Mouse (Mus musculus): ENCODE measurements around the gene Rpain. TPM values are rescaled to one million over a fixed set of nuclear protein-coding genes. Genes with fewer than 3 reads are reported as not detected.

Gene Rpain
- polyA plus RNA-seq, 1 experiment from 2014 or later, result 69.7 TPM

DNA sequence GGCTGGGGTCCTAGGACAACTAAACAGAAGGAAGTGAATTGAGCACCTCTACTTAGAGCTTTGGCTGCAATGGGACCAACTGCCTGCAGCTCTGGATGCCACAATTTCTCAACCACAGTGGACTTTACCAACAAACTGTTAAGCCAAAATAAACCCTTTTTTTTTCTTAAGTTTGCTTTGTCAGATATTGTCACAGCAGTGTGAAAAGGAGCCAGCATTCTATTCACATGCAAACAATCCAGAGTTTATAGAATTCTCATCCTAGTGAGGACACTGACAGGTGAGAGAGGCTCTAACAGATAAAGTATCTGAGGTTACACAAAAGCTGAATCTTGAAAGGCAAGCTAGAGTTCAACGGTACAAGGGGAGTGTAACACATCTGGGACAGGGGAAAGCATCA lies 47.0 kb downstream of the Rpain start:
- peaks cover 22% of the 10 kb centered on the region for H3K36me3 ChIP-seq (ENCODE audit: insufficient read depth)
- H3K4me2 ChIP-seq, result no peak overlapping the region
- H3K9ac ChIP-seq, result no peak overlapping the region
- no peak overlapping the region for H3K27ac ChIP-seq (ENCODE audit: low read depth)
- H3K27me3 ChIP-seq (ENCODE audit: insufficient read depth, low read length), result no peaks in the 10 kb centered on the region
- WGBS, result 82% methylated on average over 1 of the region's 1 CpGs
- ATAC-seq (ENCODE audit: insufficient read depth), result no peak
- TF ChIP-seq CTCF (IDR thresholded peaks at IDR 0.05; ENCODE audit: low read depth), result no peak
- no peak overlapping the region for H3K4me3 ChIP-seq (ENCODE audit: low read depth, low read length)
- no peak for DNase-seq
- peaks cover 11% of the 10 kb centered on the region for H3K4me1 ChIP-seq (ENCODE audit: insufficient read depth)
- no peaks in the 10 kb centered on the region for H3K9me3 ChIP-seq (ENCODE audit: low read depth, low read length)

DNA sequence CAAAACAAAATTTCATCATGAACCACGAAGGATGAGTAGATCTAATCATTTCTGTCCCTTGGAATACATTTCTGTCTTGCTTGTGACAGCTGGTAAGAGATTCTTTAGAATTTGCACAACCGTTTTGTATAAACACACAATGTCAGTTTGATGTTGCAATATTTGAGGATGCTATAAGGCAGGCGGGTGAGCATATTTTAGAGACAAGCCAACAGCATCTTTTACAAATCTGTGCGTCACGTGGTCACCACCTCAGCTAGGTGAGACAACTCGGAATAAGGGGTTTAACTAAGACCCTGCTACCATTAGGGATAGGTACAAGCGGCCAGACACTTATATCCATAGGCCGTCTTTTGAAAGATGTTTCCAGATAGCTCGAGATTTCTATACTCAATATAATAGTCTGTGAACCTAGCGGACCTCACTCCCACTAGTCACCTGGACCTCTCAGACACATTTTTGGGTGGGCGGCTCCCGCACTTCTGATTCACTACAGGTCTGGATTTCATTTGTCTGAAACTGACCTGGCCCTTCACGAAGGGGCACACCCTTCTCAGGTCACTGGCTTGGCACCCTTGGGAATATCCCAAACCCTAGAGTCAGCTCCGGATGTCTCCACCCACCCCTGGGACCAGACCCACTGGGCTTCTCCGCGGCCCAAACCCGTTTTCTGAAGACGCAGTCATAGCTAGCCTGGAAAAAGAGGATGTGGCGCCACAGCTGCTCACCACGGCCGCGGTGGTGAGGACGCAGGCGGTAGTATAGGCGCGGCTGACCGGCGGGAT lies 48.6 kb downstream of the Rpain start:
- Histone ChIP-seq H3K9ac (peak overlapping the region; percentile 89), H3K27me3 (ENCODE audit: insufficient read depth, low read length) (no peaks in the 10 kb centered on the region), H3K36me3 (ENCODE audit: insufficient read depth) (peaks cover 9% of the 10 kb centered on the region; the same call in 1 of the 2 replicates), H3K27ac (ENCODE audit: low read depth) (peak overlapping the region; percentile 62; the same call in 1 of the 2 replicates), H3K4me2 (peak overlapping the region; percentile 80), H3K9me3 (ENCODE audit: low read depth, low read length) (no peaks in the 10 kb centered on the region), H3K4me3 (ENCODE audit: low read depth, low read length) (peak overlapping the region; percentile 86), H3K4me1 (ENCODE audit: insufficient read depth) (peaks cover 11% of the 10 kb centered on the region)
- no peak for TF ChIP-seq CTCF (IDR thresholded peaks at IDR 0.05; ENCODE audit: low read depth)
- DNase-seq (peak; percentile 10), ATAC-seq (ENCODE audit: insufficient read depth) (peak; percentile 38)
- 3% methylated on average over 28 of the region's 28 CpGs for WGBS

DNA sequence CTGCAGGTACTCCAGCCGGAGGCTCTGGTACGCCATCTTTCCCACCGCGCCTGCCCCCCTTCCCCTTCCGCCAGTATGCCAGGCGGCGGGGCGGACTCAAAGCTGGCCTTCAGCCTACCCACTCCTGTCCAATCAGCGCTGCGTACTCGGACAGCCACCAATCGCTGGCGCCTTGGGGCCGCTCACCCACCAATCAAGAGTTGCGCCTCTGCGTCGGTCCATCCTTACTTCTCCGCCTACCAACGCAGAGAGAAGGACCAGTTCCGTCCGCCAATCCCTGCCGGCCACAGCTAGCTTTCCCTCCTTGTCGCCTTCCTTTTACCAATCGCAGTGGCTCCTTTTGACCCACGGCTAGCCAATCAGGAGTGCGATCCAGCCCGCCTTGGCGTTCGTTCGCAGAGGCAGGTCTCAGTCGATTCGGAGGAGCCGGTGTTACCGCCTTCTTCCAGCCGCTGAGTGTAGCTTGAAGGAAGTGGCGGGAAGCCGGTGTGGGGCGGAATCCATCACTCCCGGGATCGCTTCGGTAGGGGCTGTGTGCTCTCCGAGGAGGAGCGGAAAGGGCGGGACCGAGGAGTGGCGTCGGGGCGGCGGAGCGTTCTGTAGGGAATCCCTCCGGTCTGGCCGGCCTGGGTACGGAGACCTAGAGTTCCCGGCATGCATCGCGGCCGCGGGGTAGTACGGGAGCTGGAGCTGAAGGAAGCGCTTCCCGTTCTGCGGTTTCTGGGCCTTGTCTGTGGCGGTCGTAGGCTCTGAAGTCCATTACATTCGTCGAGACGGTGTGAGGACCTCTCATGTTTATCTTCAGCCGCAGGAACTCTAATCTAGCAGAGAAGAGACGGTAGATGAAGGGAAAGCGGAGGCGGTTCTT lies 49.4 kb downstream of the Rpain start, which contains the start of the genes Mis12 and Derl2:
Gene Mis12, plus strand, starts transcription at position 411 of the 868 bp plus-strand sequence.
Gene Derl2, minus strand, starts transcription at position 641 of the 868 bp plus-strand sequence.
- TF ChIP-seq CTCF (IDR thresholded peaks at IDR 0.05; ENCODE audit: low read depth), result no peak
- peak; percentile 100 for ATAC-seq (ENCODE audit: insufficient read depth)
- under 1% methylated on average over 71 of the region's 71 CpGs for WGBS

More for the DNA sequence above, 49.4 kb downstream of the Rpain start, which contains the start of the genes Mis12 and Derl2:
- Histone ChIP-seq H3K27me3 (ENCODE audit: insufficient read depth, low read length) (no peaks in the 10 kb centered on the region), H3K27ac (ENCODE audit: low read depth) (peak within 1 kb of the TSS; percentile 95), H3K4me3 (ENCODE audit: low read depth, low read length) (peak within 1 kb of the TSS; percentile 86), H3K4me2 (peak within 1 kb of the TSS; percentile 88), H3K9me3 (ENCODE audit: low read depth, low read length) (no peaks in the 10 kb centered on the region), H3K36me3 (ENCODE audit: insufficient read depth) (peaks cover 15% of the 10 kb centered on the region), H3K9ac (peak within 1 kb of the TSS; percentile 89), H3K4me1 (ENCODE audit: insufficient read depth) (peaks cover 11% of the 10 kb centered on the region)
- DNase-seq, result peak; percentile 98

Other genes starting within 250 kb of the Rpain start
- gene Zfp3, start 206.0 kb upstream of the Rpain start, polyA plus RNA-seq (2014; fragmentation: Nextera tagmentation; extraction: Ambion mirVana), result 4.0 and 4.2 TPM in 2 replicates
- not detected in 2 replicates for gene Scimp, start 157.6 kb upstream of the Rpain start, polyA plus RNA-seq (2014; fragmentation: Nextera tagmentation; extraction: Ambion mirVana)
- 32.3 and 32.6 TPM in 2 replicates for gene Rabep1, start 125.4 kb upstream of the Rpain start, polyA plus RNA-seq (2014; fragmentation: Nextera tagmentation; extraction: Ambion mirVana)
- 126 and 135 TPM in 2 replicates for gene Nup88, start 240 bp upstream of the Rpain start, polyA plus RNA-seq (2014; fragmentation: Nextera tagmentation; extraction: Ambion mirVana)
- gene C1qbp, start 12.8 kb downstream of the Rpain start, polyA plus RNA-seq (2014; fragmentation: Nextera tagmentation; extraction: Ambion mirVana), result 264 and 276 TPM in 2 replicates
- 27.2 and 27.7 TPM in 2 replicates for gene Dhx33, start 34.2 kb downstream of the Rpain start, polyA plus RNA-seq (2014; fragmentation: Nextera tagmentation; extraction: Ambion mirVana)
- gene Mis12, start 49.4 kb downstream of the Rpain start, polyA plus RNA-seq (2014; fragmentation: Nextera tagmentation; extraction: Ambion mirVana), result 43.4 and 48.2 TPM in 2 replicates
- gene Derl2, start 49.6 kb downstream of the Rpain start, polyA plus RNA-seq (2014; fragmentation: Nextera tagmentation; extraction: Ambion mirVana), result 42.7 and 51.9 TPM in 2 replicates
- gene 6330403K07Rik, start 63.3 kb downstream of the Rpain start, polyA plus RNA-seq (2014; fragmentation: Nextera tagmentation; extraction: Ambion mirVana), result 42.3 and 44.6 TPM in 2 replicates
- 0.18 and 0.24 TPM in 2 replicates for gene Nlrp1a, start 174.5 kb downstream of the Rpain start, polyA plus RNA-seq (2014; fragmentation: Nextera tagmentation; extraction: Ambion mirVana)